Mouse (Mus musculus) monocyte, adult 2 months (primary cell): ENCODE data around the gene Nav2.

Source experiments
- DNase-seq, 2 experiments: peaks; one replicate each; pipeline ENCODE4 v3.0.0; 2022; ENCODE audit warnings: low spot score in 2 of 2, low read depth in 1 of 2

Gene Nav2

DNA sequence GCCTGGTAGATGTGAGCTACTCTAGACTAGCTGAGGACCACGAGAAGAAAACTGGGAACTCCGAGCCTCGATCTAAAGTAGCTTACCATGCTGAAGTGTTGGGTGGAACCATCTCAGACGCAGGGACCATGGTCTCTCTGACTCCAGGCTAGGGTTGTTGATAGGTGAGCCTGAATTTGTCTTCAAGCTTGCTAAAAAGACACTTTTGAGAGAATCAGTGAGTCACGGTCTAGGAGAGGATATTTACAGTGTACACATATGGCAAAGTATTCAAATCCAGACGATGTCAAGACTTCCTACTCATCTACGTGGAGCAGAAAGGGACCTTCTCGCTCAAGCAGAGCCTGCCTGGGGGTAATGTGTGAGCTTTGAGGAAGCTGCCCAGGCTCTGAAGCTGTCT is 89.6 kb downstream of the Nav2 start:
- no peak for DNase-seq

DNA sequence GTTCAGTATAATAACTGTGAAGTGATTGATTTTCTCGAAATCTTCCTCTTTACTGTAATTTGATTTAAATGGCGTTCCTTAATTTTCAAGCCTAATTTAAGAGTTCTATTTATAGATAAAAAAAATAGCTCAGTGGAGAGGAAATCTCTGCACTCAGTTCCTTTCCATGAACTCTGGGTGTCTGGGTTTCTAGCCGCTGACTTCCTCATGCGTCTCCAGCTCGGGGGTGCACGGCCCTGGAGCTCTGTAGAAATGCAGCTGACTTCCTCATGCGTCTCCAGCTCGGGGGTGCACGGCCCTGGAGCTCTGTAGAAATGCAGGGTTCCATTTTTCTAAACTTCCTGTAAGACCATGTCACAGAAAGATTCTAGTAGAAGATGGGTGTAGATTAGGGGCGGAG is 90.1 kb downstream of the Nav2 start:
- peak in 1 of 2 experiments; percentile 8 for DNase-seq

- DNase-seq, result no peak
These were observed 92.3 kb downstream of the Nav2 start for GRCm38 (mm10) chr7:49000816-49001215.

DNA sequence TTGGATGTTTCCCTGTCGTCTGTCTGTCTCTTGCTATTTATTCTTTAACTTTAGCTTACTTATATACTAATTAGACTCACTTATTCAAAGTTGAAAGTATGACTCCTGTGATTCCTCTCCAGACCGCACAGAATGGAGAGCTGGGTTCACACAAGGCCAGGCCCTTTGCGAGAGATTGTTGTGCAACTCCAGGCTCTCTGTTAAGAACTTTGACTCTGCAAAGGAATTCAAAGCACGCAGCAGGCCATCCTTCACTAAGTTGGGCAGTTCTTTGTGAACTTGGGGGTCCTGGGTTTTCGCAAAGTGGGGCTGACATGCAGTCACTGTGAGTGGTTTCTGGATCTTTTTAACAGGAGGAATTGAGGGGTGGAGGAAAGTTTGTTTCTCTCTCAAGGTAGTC is 95.9 kb downstream of the Nav2 start:
- DNase-seq, result no peak

- no peak for DNase-seq
These were observed 98.4 kb downstream of the Nav2 start for GRCm38 (mm10) chr7:49006886-49007285.

- DNase-seq, result no peak
These were observed 102.2 kb downstream of the Nav2 start for GRCm38 (mm10) chr7:49010739-49011138.

GRCm38 (mm10) chr7:49012027-49012426 is 103.5 kb downstream of the Nav2 start:
- DNase-seq, result no peak

- no peak for DNase-seq
These were observed 106.0 kb downstream of the Nav2 start for GRCm38 (mm10) chr7:49014480-49014879.

DNA sequence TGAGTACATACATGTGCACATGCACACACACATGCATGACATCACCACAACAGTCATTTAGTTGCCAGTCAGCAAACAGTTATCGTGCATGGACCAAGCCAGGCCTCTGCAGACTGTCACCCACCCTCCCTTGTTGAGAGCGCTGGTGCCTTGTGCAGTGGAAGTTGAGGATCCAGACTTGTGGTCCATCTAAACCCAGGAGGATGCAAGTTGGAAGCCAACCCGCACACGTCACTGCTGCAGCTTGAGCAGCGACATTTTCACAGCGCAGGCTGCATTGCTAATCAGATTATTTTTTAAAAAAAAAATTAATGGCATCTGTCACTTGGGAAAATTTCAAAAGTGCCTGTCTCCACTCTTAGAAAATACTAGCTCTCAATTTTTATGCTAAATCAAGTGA is 106.8 kb downstream of the Nav2 start:
- DNase-seq, result no peak

GRCm38 (mm10) chr7:49016088-49016487 is 107.6 kb downstream of the Nav2 start:
- no peak for DNase-seq

DNA sequence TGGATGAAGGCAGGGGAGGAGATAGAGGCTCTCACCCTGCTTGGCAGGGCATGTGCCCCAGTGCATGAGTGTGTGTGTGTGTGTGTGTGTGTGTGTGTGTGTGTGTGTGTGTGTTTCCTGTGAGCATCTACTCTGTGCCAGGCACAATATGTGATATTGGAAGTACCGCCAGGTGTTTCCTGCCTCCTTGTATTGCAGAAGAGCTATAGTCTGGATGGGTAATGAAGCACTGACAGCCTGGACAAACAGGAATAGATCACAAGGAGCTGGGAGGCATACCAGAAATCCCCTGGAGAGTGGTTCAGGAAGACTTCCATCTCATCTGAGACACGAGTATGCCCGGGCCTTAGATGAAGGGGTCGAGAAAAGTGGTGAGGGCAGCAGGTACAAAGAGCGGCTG is 109.3 kb downstream of the Nav2 start:
- DNase-seq, result no peak

DNA sequence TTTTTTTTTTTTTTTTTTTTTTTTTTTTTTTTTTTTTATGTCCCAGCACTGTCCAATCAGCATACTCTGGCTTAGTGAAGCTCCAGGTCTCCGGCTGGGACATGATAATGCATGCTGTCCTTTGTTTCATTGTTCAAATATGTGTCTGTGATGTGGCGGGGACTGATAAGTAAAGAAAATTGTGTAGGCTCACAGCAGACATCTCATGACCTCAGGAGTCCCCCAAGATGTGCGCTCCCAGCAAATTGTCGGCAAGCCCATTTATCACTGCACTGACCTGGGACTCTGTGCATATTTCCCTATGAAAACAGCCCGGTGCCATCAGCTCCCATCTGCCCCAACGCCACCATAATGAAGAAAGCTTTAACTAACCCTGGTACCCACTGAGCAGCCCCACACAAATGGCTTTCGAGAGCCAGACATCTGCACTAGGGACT is 110.0 kb downstream of the Nav2 start:
- no peak for DNase-seq

DNA sequence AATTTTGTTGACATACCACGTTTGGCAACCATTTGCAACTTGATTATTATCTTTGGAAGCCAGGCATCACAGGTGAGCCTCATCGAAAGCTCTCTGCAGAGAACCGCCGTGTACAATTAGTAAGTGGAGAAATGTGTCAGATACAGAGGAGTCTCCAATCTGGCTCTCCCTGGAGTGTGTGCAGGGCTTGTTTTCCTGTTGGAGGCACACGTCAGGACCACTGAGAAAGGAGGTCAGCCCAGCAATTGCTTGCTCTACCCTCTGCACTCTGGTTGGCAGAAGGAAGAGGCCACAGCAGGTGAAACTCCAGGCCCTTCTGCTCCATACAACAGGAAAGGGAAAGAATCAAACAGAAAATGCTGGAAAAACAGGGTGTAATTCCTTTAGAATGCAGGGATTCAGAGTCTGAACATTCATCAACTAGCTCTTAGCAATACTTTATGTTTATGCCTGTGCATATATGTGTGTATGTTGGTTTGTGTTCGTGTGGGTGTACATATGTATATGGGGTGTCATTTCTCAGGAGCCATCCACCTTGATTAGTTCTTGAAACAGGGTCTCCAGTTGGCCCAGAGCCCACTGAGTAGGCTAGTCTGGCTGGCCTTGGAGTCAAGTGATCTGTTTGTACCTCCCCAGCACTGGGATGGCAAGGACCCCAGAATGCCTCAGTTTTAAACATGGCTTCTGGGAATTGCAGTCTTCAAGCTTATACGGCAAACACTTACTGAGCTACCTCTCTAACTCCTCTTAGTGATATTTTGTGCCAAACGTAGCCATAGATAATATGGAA is 116.7 kb downstream of the Nav2 start:
- no peak for DNase-seq

DNA sequence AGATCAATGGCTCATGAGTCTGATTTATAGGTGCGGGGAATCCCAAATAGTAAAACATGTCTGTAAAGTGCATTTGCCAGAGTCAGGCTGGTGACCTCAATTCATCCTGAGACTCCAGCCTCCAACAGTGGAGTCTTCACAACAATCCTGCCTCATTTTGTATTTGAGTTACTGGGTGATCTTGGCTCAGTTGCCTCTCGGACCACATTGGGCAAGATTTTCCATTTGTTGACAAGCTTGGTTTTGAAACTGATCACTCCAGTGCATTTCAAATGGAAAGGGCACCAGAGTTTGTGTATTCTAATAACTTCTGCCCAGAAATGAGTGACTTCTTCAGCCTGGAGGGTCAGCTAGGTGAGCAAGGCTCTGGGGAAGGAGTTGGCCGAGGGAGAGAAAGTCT is 117.5 kb downstream of the Nav2 start:
- no peak for DNase-seq

GRCm38 (mm10) chr7:49026466-49026865 is 118.0 kb downstream of the Nav2 start:
- no peak for DNase-seq

GRCm38 (mm10) chr7:49029282-49030012 is 120.9 kb downstream of the Nav2 start:
- no peak for DNase-seq

GRCm38 (mm10) chr7:49032216-49032615 is 123.7 kb downstream of the Nav2 start:
- no peak for DNase-seq

GRCm38 (mm10) chr7:49034253-49034652 is 125.7 kb downstream of the Nav2 start:
- no peak for DNase-seq

- DNase-seq, result no peak
These were observed 131.6 kb downstream of the Nav2 start for GRCm38 (mm10) chr7:49040163-49040562.

GRCm38 (mm10) chr7:49041334-49042070 is 133.0 kb downstream of the Nav2 start:
- no peak for DNase-seq

DNA sequence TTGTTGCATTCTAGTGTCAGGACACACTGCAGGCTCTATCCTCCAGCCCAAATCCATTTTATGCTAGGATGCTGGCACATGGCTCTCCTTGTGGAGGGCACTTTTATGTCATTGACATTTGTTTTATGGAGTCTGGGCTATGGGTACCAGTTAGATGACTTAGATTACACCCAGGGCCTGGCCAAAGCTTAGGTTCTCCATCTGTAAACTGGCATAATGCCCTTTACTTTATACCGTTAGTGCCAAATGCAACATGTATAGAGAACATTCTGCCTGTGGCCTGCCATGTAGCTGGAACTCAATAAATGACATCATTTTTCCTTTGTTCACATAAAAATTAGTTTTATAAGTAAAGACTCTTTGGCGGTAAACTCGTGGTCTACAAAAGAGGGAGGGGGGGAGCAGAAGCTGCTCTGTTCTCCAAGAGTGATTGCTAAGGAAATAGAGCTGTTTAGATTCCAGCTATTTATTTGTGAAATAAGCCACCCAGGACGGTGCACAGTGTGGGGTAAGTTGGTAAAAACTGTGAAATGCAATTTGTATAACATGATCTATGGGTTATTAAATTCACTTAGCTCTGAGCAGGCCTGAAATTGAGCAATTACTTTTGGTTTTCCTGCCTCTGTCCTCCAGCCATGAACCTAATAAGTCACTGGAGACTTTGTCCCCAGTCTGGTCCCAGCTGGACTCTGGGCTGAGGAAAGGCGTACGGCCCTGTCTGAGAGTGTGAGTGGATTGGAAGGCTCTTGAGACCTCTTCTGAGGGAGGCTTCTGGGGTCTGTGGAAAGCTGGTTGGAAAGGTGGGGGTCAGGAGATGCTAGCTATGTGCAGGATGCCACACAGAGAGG is 137.2 kb downstream of the Nav2 start:
- DNase-seq, result no peak
